Mouse (Mus musculus) kidney, embryonic 14.5 days (tissue): ENCODE results near the gene Rbm38. TPM values are rescaled to one million over a fixed set of nuclear protein-coding genes. Genes with fewer than 3 reads are reported as not detected.
A peak's percentile ranks its signal among the peaks of the same experiment; 100 is the strongest.

Experiments
- ATAC-seq: fragments of 200-750 bp; cut with Nextera tagmentation; 2 replicates; pipeline ENCODE4 v1.8.0; 2017; ENCODE audit warnings: moderate number of reproducible peaks, mild to moderate bottlenecking, moderate TSS enrichment, moderate library complexity; ENCODE audit not compliant: low FRiP score, low TSS enrichment
- H3K27ac ChIP-seq: fragments of 300-500 bp; sonication (generic); 2 replicates; pipeline ENCODE4 v1.5.1; 2014; ENCODE audit warnings: low read depth, mild to moderate bottlenecking, low read length, moderate library complexity, mixed read lengths
- H3K27me3 ChIP-seq: fragments of 300-500 bp; sonication (generic); 2 replicates; pipeline ENCODE4 v1.6.1; 2014; ENCODE audit warnings: mild to moderate bottlenecking, low read length; ENCODE audit not compliant: control insufficient read depth, insufficient read depth
- H3K36me3 ChIP-seq: fragments of 300-500 bp; sonication (generic); 2 replicates; pipeline ENCODE4 v1.6.1; 2014; ENCODE audit warnings: low read length, mixed read lengths; ENCODE audit not compliant: control insufficient read depth, insufficient read depth
- H3K4me1 ChIP-seq: fragments of 300-500 bp; sonication (generic); 2 replicates; pipeline ENCODE4 v1.6.1; 2014; ENCODE audit warnings: low read length, mixed read lengths; ENCODE audit not compliant: control insufficient read depth, insufficient read depth
- H3K4me2 ChIP-seq: fragments of 300-500 bp; sonication (generic); replicated peaks from 2 replicates; pipeline ENCODE4 v1.6.1; 2014; ENCODE audit warnings: low read depth, mild to moderate bottlenecking, low read length
- H3K4me3 ChIP-seq: fragments of 300-500 bp; sonication (generic); 2 replicates; pipeline ENCODE4 v1.5.1; 2014; ENCODE audit warnings: mild to moderate bottlenecking, low read length
- H3K9ac ChIP-seq: fragments of 300-500 bp; sonication (generic); 2 replicates; pipeline ENCODE4 v1.6.1; 2014; ENCODE audit warnings: low read depth, mild to moderate bottlenecking, low read length, moderate library complexity
- H3K9me3 ChIP-seq: fragments of 300-500 bp; sonication (generic); 2 replicates; pipeline ENCODE4 v1.6.1; 2016; ENCODE audit warnings: low read length; ENCODE audit not compliant: control insufficient read depth
- WGBS: fragments of 180-500 bp; shearing (Covaris S2); extraction: QIAGEN DNeasy Blood & Tissue Kit; methylation state at CpG from one replicate; pipeline ENCODE4 v1.1.7; 2014; 5-methylcytosine and 5-hydroxymethylcytosine counted together
- polyA plus RNA-seq: library from polyadenylated mRNA; unstranded; fragments of >200 nt; fragmentation: Nextera tagmentation; extraction: Ambion mirVana; gene quantifications from 2 replicates; pipeline ENCODE4 v1.2.1, GENCODE M21; 2014

The Rbm38 gene
- polyA plus RNA-seq, 1 experiment from 2014 or later = 42.6 TPM

- WGBS = 84% methylated on average over 6 of the region's 6 CpGs
- Histone ChIP-seq H3K4me3 (no peak overlapping the region), H3K36me3 (peaks cover 24% of the 10 kb centered on the region; the same call in 1 of the 2 replicates), H3K27me3 (no peaks in the 10 kb centered on the region), H3K27ac (0 out of 2 replicates have a peak overlapping the region, but pooled peaks have one; percentile 24), H3K9ac (no peak overlapping the region), H3K9me3 (no peaks in the 10 kb centered on the region), H3K4me2 (no peak overlapping the region), H3K4me1 (peaks cover 29% of the 10 kb centered on the region)
- ATAC-seq = no peak
Measured at GRCm38 (mm10) chr2:173027169-173027823, 7.0 kb downstream of the Rbm38 start.

GRCm38 (mm10) chr2:173027824-173028495, 7.7 kb downstream of the Rbm38 start:
- H3K4me3 ChIP-seq = no peak overlapping the region
- peaks cover 22% of the 10 kb centered on the region for H3K4me1 ChIP-seq
- 79% methylated on average over 4 of the region's 4 CpGs for WGBS
- H3K27ac ChIP-seq = no peak overlapping the region
- no peaks in the 10 kb centered on the region for H3K9me3 ChIP-seq
- H3K4me2 ChIP-seq = no peak overlapping the region
- H3K9ac ChIP-seq = no peak overlapping the region
- peaks cover 25% of the 10 kb centered on the region; the same call in 1 of the 2 replicates for H3K36me3 ChIP-seq
- H3K27me3 ChIP-seq = no peaks in the 10 kb centered on the region
- ATAC-seq = no peak

- Histone ChIP-seq H3K36me3 (peaks cover 28% of the 10 kb centered on the region), H3K9ac (no peak overlapping the region), H3K27ac (no peak overlapping the region), H3K9me3 (no peaks in the 10 kb centered on the region), H3K4me2 (no peak overlapping the region), H3K27me3 (no peaks in the 10 kb centered on the region), H3K4me1 (peaks cover 16% of the 10 kb centered on the region), H3K4me3 (no peak overlapping the region)
- 90% methylated on average over 3 of the region's 3 CpGs for WGBS
- ATAC-seq = no peak
Measured at GRCm38 (mm10) chr2:173028508-173029031, 8.3 kb downstream of the Rbm38 start.

GRCm38 (mm10) chr2:173030591-173031338, 10.5 kb downstream of the Rbm38 start:
- no peak overlapping the region for H3K9ac ChIP-seq
- peaks cover 8% of the 10 kb centered on the region; the same call in 1 of the 2 replicates for H3K4me1 ChIP-seq
- peaks cover 47% of the 10 kb centered on the region for H3K36me3 ChIP-seq
- no peak for ATAC-seq
- H3K27me3 ChIP-seq = no peaks in the 10 kb centered on the region
- H3K27ac ChIP-seq = no peak overlapping the region
- H3K4me2 ChIP-seq = no peak overlapping the region
- WGBS = 75% methylated on average over 12 of the region's 12 CpGs
- no peaks in the 10 kb centered on the region for H3K9me3 ChIP-seq
- no peak overlapping the region for H3K4me3 ChIP-seq

GRCm38 (mm10) chr2:173033531-173033930, 13.2 kb downstream of the Rbm38 start:
- Histone ChIP-seq H3K9me3 (no peaks in the 10 kb centered on the region), H3K27me3 (no peaks in the 10 kb centered on the region), H3K4me2 (no peak overlapping the region), H3K4me1 (no peaks in the 10 kb centered on the region), H3K27ac (no peak overlapping the region), H3K9ac (no peak overlapping the region), H3K4me3 (no peak overlapping the region), H3K36me3 (peaks cover 46% of the 10 kb centered on the region)
- WGBS = 91% methylated on average over 13 of the region's 13 CpGs
- ATAC-seq = no peak

GRCm38 (mm10) chr2:173034998-173035397, 14.7 kb downstream of the Rbm38 start:
- H3K36me3 ChIP-seq = peaks cover 38% of the 10 kb centered on the region
- H3K27me3 ChIP-seq = no peaks in the 10 kb centered on the region
- H3K4me1 ChIP-seq = no peaks in the 10 kb centered on the region
- ATAC-seq = no peak
- no peak overlapping the region for H3K4me2 ChIP-seq
- 58% methylated on average over 4 of the region's 4 CpGs for WGBS
- no peak overlapping the region for H3K27ac ChIP-seq
- H3K9ac ChIP-seq = no peak overlapping the region
- no peak overlapping the region for H3K4me3 ChIP-seq
- no peaks in the 10 kb centered on the region for H3K9me3 ChIP-seq

- no peak overlapping the region for H3K9ac ChIP-seq
- no peaks in the 10 kb centered on the region for H3K9me3 ChIP-seq
- peaks cover 35% of the 10 kb centered on the region for H3K36me3 ChIP-seq
- no peaks in the 10 kb centered on the region for H3K27me3 ChIP-seq
- no peak overlapping the region for H3K27ac ChIP-seq
- no peak overlapping the region for H3K4me2 ChIP-seq
- no peaks in the 10 kb centered on the region for H3K4me1 ChIP-seq
- no peak overlapping the region for H3K4me3 ChIP-seq
- WGBS = 94% methylated on average over 5 of the region's 5 CpGs
- no peak for ATAC-seq
Measured at GRCm38 (mm10) chr2:173035653-173036052, 15.4 kb downstream of the Rbm38 start.

- Histone ChIP-seq H3K9ac (no peak overlapping the region), H3K27me3 (no peaks in the 10 kb centered on the region), H3K4me1 (no peaks in the 10 kb centered on the region), H3K36me3 (peaks cover 35% of the 10 kb centered on the region), H3K9me3 (no peaks in the 10 kb centered on the region), H3K4me2 (no peak overlapping the region), H3K27ac (no peak overlapping the region), H3K4me3 (no peak overlapping the region)
- 87% methylated on average over 5 of the region's 5 CpGs for WGBS
- ATAC-seq = no peak
Measured at GRCm38 (mm10) chr2:173036055-173036454, 15.8 kb downstream of the Rbm38 start.
